In genomic region chr3:9181576-9181975, GRCm38 (mm10) we compare ENCODE assay signal across 30 mouse cellular contexts.
"Had no signal": no experiment of that assay in that cellular context is flagged by ENCODE, and none has a peak within 500 bp of the region (broad histone marks: within the 10 kb centered on the region; RNA-seq: fewer than 3 reads in every experiment).

No protein-coding gene starts in this region.

- H3K9ac ChIP-seq: limb, embryonic 12.5 days; limb, embryonic 13.5 days; limb, embryonic 15.5 days; liver, embryonic 12.5 days; liver, embryonic 13.5 days; liver, embryonic 14.5 days; liver, embryonic 15.5 days; liver, postnatal 0 days; lung, embryonic 14.5 days; lung, embryonic 15.5 days; midbrain, embryonic 12.5 days; midbrain, embryonic 13.5 days; midbrain, embryonic 15.5 days had no signal

- DNase-seq: left cerebral cortex, postnatal 4 days; liver; liver, embryonic 13.5 days; liver, postnatal 0 days; lung, adult 18-20 months; lung, adult 2 months; lung, embryonic 14.5 days; lung, postnatal 10 days; lung, postnatal 14 days; lung, postnatal 36 days; lung, postnatal 4 days had no signal

- H3K27ac ChIP-seq: left cerebral cortex, adult 2 months; limb, embryonic 10.5 days; limb, embryonic 12.5 days; limb, embryonic 13.5 days; limb, embryonic 15.5 days; liver, embryonic 12.5 days; liver, embryonic 13.5 days; liver, embryonic 14.5 days; liver, embryonic 15.5 days; lung, embryonic 15.5 days; macrophage; midbrain, embryonic 10.5 days; midbrain, embryonic 12.5 days; midbrain, embryonic 13.5 days; midbrain, embryonic 15.5 days had no signal

- H3K27me3 ChIP-seq: limb, embryonic 12.5 days; limb, embryonic 13.5 days; limb, embryonic 15.5 days; liver, embryonic 12.5 days; liver, embryonic 13.5 days; liver, embryonic 15.5 days; lung, embryonic 15.5 days; megakaryocyte, embryonic 14.5 days; midbrain, embryonic 12.5 days; midbrain, embryonic 13.5 days; midbrain, embryonic 15.5 days had no signal

- H3K36me3 ChIP-seq: limb, embryonic 10.5 days; limb, embryonic 12.5 days; limb, embryonic 13.5 days; limb, embryonic 15.5 days; liver, embryonic 12.5 days; liver, embryonic 13.5 days; liver, embryonic 15.5 days; lung, embryonic 15.5 days; midbrain, embryonic 10.5 days; midbrain, embryonic 12.5 days; midbrain, embryonic 13.5 days; midbrain, embryonic 15.5 days had no signal

- H3K4me3 ChIP-seq: left cerebral cortex, adult 2 months; limb, embryonic 10.5 days; limb, embryonic 12.5 days; limb, embryonic 13.5 days; limb, embryonic 15.5 days; liver, embryonic 12.5 days; liver, embryonic 13.5 days; liver, embryonic 15.5 days; lung, embryonic 15.5 days; megakaryocyte, embryonic 14.5 days; midbrain, embryonic 10.5 days; midbrain, embryonic 12.5 days; midbrain, embryonic 13.5 days; midbrain, embryonic 15.5 days; myocyte had no signal

- ATAC-seq: liver, embryonic 12.5 days; liver, postnatal 0 days; lung, postnatal 0 days; midbrain, embryonic 13.5 days; midbrain, embryonic 15.5 days; midbrain, embryonic 16.5 days had no signal

- H3K9me3 ChIP-seq: limb, embryonic 10.5 days; limb, embryonic 12.5 days; limb, embryonic 13.5 days; limb, embryonic 15.5 days; liver, embryonic 12.5 days; liver, embryonic 13.5 days; liver, embryonic 15.5 days; lung, embryonic 15.5 days; megakaryocyte, embryonic 14.5 days; midbrain, embryonic 10.5 days; midbrain, embryonic 12.5 days; midbrain, embryonic 13.5 days; midbrain, embryonic 15.5 days had no signal

- H3K4me2 ChIP-seq: limb, embryonic 12.5 days; limb, embryonic 13.5 days; limb, embryonic 15.5 days; liver, embryonic 11.5 days; liver, embryonic 12.5 days; liver, embryonic 13.5 days; liver, embryonic 15.5 days; lung, embryonic 14.5 days; lung, embryonic 15.5 days; midbrain, embryonic 12.5 days; midbrain, embryonic 13.5 days; midbrain, embryonic 15.5 days had no signal

- H3K4me1 ChIP-seq: limb, embryonic 15.5 days; liver, embryonic 12.5 days; liver, embryonic 13.5 days; liver, embryonic 15.5 days; lung, embryonic 15.5 days; megakaryocyte, embryonic 14.5 days; midbrain, embryonic 10.5 days; midbrain, embryonic 12.5 days; midbrain, embryonic 13.5 days; midbrain, embryonic 15.5 days had no signal
